Mouse (Mus musculus) gastrocnemius, adult 2 months (tissue): ENCODE measurements around the gene Mllt6. TPM values are rescaled to one million over a fixed set of nuclear protein-coding genes. Genes with fewer than 3 reads are reported as not detected.
"Not testable (repeated sequence)": the region's sequence is repeated elsewhere in the genome, so short reads cannot be mapped to it uniquely, and the experiment has no call there.

Experiments
- DNase-seq: peaks from one replicate; pipeline ENCODE4 v3.0.0; 2022
- H3K27ac ChIP-seq: fragments of 200-600 bp; 2 replicates; pipeline ENCODE4 v1.8.1; 2022; ENCODE audit warnings: mild to moderate bottlenecking
- H3K4me3 ChIP-seq: fragments of 200-600 bp; 2 replicates; pipeline ENCODE4 v1.8.1; 2022; ENCODE audit warnings: mild to moderate bottlenecking, moderate library complexity
- CTCF ChIP-seq: fragments of 200-600 bp; IDR thresholded peaks from 2 replicates; pipeline ENCODE4 v1.8.1; 2022; ENCODE audit warnings: antibody characterized with exemption, mild to moderate bottlenecking, moderate library complexity
- intact Hi-C: fragments of 180-260 bp; cut with DNase I; formaldehyde crosslinking; loops from one replicate; pipeline ENCODE4 v1.15.1; 2025
- total RNA-seq, 2 experiments: library from RNA; stranded (reverse); gene quantifications; 2 replicates each; pipeline ENCODE4 v1.2.3; 2021

Mllt6 gene
- total RNA-seq, 2 experiments from 2014 or later: 41.9 to 54.7 TPM

DNA sequence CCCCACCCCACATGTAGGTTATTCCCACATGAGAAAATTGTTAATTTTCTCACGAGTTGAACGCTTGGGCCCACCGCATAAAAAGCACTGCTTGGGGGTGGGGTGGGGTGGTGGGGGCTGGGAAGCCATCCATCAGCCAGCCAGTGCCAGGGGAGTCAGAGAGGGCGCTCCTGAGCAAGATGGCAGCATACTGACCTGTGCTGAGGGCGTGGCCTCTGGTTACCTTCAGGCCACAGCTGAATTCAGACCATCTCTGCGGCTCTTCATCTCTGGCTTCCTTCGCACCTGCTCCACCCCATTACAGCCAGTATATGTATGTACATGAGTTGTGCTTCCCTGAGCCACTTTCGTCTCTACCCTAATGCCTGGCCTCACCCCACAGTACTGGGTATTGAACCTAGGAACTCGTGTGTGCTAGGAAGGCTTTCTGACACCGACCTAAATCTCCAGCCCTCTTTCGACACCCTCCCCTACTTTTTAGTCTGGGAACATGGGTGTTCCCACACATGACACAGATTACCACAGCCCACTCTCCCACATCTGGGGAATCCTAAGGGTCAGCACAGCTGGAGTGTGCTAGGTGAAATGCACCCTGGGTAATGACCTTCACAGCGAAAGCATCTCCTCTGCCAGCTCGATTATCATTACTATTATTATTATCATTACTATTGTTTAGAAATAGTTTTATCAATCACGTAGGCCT is 6.8 kb upstream of the Mllt6 start:
- intact Hi-C loops: no loop called here
- Histone ChIP-seq H3K4me3 (no peak overlapping the region), H3K27ac (no peak overlapping the region)
- no peak for DNase-seq
- no peak for TF ChIP-seq CTCF

DNA sequence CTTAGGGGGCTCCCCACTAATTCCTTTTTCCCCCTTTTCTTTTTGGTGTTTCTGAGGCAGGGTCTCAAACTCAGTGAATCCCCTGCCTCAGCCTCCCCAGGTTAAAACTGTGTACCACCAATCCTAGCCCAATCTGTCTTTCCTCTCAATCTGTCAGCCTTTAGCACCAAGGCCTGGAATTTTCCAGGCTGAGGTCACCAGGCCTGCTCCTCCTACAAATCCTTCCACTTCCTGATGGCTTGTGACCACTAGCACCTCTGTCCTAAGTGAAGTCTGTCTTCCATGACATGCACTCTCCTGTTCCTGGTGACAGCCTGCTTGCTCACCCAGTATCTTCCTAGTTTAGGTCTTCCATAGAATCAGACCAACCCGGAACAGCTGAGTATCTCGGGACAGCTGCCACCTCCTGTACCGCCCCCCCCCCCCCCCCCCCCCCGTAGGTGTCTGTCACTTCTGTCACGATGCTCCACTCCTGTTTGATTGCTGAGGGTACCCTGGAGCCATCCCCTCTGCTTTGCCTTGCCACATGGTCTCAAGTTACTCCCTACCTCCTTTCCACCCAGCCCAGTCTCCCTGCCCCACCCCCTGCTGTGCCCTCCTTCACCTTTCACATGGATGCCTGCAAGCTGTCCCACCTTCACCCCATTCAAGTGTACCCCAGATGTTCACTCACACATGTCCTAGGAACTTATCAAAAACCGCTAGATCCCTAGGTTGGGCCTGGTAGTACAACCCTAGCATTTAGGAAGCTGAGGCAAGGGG is 5.8 kb upstream of the Mllt6 start:
- no peak for TF ChIP-seq CTCF

GRCm38 (mm10) chr11:97657967-97658366 is 5.2 kb upstream of the Mllt6 start:
- intact Hi-C loops: loop anchor here (1.0 kb wide), 1 partner anchor 40 kb away; no protein-coding TSS in a partner anchor
- not testable (repeated sequence) for H3K4me3 ChIP-seq, DNase-seq, H3K27ac ChIP-seq

More for the DNA sequence above, 5.8 kb upstream of the Mllt6 start:
- no peak overlapping the region for H3K4me3 ChIP-seq
- H3K27ac ChIP-seq: no peak overlapping the region
- no peak for DNase-seq
- intact Hi-C loops: no loop called here

- intact Hi-C loops: loop anchor here (1.0 kb wide), 1 partner anchor 39 kb away; no protein-coding TSS in a partner anchor
- peak overlapping the region; percentile 92; the same call in 1 of the 2 replicates for H3K27ac ChIP-seq
- TF ChIP-seq CTCF: no peak
- peak overlapping the region; percentile 87 for H3K4me3 ChIP-seq
- no peak for DNase-seq
Measured at GRCm38 (mm10) chr11:97658751-97659266, 4.4 kb upstream of the Mllt6 start.

GRCm38 (mm10) chr11:97659267-97659989 is 3.8 kb upstream of the Mllt6 start:
- Histone ChIP-seq H3K4me3 (peak overlapping the region; percentile 87), H3K27ac (peak overlapping the region; percentile 92)
- intact Hi-C loops: no loop called here
- peak; percentile 53 for DNase-seq
- no peak for TF ChIP-seq CTCF

DNA sequence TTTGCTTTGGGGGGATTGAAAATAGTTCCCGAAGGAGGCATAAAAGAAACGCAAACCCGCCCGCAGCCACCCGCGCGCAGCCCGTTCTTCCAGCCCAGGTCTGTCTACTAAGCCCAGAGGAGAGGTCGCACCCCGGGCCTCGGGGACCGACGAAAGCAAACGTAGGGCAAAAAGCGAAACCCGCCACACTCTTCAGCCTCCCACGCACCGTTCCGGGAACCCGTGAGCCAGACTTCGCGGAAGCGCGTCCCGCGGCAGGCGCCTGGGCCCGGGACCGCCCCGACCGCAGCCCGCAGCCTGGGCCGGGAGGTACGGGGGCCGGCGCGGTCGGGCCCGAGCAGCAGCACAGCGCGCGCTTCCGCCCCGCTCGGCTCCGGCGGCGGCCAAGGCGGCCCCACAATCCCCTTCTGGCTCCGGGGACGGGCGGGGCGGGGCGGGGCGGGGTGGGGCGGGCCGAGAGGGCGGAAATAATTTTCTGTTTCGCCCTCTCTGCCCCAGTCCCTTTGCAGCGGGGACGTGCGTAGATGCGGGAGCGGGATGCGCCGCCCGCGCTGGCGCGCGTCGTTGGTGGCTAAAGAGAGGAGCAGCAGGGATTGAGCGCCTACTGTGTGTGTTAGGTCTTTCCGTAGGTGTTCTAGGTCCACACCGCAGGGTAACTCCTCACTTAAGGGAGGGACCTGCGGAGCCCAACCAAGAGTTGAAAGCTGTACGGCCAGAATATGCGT is 3.1 kb upstream of the Mllt6 start:
- DNase-seq: peak; percentile 91
- peak overlapping the region; percentile 87 for H3K4me3 ChIP-seq
- TF ChIP-seq CTCF: no peak
- peak overlapping the region; percentile 92 for H3K27ac ChIP-seq
- intact Hi-C loops: no loop called here

DNA sequence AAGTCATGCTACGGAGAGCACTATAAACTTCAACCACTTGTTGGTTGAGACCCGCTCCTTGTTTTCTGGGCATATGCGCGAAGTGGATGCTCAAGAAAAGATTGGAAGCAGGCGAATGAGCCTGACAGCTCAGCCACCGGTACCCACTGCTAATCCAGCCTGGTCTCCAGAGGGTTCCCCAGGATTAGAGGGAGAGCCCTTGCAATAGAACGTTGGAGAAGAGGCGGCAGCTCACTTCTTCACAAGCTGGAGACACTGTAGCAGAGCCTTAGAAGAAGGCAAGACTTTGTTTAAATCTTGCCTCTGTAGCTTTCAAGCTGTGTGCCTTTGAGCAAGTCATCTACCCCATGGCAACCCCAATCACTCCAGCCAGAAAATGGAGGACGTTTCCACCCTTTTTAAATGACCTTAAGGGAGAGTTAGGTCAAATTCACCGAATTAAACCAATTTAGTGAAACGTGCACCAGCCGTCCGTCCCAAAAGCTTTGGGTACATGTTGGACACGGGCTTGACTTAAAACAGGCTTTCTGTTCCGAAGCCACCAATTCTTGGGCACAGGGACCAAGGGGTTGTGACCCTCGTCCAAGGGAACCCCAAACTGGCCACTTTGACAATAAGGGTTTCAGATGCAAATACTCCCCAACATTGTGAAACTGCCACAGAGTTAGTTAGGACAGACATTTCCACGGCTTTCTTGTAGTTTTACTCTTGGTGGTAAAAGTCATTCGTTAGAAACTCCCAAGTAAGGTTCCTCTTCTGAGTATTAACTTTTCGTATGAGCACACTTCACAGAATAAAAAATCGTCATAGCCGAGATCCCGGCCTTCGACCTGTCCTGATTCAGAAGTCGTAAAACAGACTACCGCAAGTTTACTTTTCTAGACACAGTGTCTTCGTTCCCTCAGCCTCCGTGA is 2.2 kb upstream of the Mllt6 start:
- Histone ChIP-seq H3K4me3 (peak overlapping the region; percentile 87), H3K27ac (peak overlapping the region; percentile 92)
- no peak for DNase-seq
- TF ChIP-seq CTCF: no peak
- intact Hi-C loops: no loop called here

GRCm38 (mm10) chr11:97661648-97662133 is 1.5 kb upstream of the Mllt6 start:
- peak; percentile 83 for DNase-seq
- TF ChIP-seq CTCF: no peak
- Histone ChIP-seq H3K4me3 (peak overlapping the region; percentile 87), H3K27ac (peak overlapping the region; percentile 92)
- intact Hi-C loops: no loop called here

DNA sequence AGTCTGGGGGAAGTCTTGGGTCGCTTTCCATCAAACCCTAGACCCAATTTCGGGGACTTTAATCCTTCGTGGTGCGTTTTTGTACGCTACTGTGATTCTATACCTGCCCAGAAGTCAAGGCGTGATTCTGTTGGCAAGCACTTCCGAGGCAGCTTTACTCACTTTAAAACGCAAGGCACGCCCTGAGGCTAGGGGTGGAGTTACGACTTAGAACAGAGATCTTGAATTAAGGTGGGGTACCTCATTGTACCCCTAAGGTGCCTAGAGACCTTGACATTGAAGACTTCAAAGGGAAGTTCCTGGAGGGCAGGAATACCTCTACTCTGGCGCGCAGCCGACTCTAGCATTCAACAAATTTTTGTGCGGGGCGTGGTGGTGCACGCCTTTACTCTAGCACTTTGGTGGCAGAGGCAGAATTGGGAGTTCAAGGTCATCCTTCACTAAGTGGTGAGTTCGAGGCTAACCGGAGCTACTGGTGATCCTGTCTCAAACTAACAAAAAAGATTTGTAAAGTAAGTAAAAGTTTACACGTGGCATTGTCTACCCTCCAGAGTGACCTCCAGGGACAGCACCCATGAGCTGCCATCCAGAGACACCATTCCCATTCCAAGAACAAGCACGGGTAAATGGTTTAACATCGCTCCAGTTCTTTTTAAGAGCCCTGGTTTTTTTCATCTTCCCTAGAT is 864 bp upstream of the Mllt6 start:
- Histone ChIP-seq H3K4me3 (peak overlapping the region; percentile 87), H3K27ac (peak overlapping the region; percentile 92)
- TF ChIP-seq CTCF: no peak
- peak; percentile 57 for DNase-seq
- intact Hi-C loops: no loop called here

- Histone ChIP-seq H3K27ac (peak overlapping the region; percentile 92), H3K4me3 (peak overlapping the region; percentile 87)
- TF ChIP-seq CTCF: no peak
- peak; percentile 69 for DNase-seq
- intact Hi-C loops: loop anchor here (2.0 kb wide), 1 partner anchor 21 kb away; the partner anchor contains the start of gene Cisd3
Measured at GRCm38 (mm10) chr11:97663528-97664338, 519 bp downstream of the Mllt6 start.
